Mouse (Mus musculus) limb, embryonic 12.5 days (tissue): ENCODE measurements at regions not wholly inside any gene's neighbourhood (a gene's known extent, or its start where the extent isn't known, plus 50 kb on each side); places are given as distances from the start of the nearest gene placed in this dataset.

Experiments used
- ATAC-seq: fragments of 200-750 bp; cut with Nextera tagmentation; 2 replicates; pipeline ENCODE4 v1.8.0; 2017; ENCODE audit warnings: low read depth, moderate TSS enrichment; ENCODE audit not compliant: insufficient number of reproducible peaks, insufficient read depth, low FRiP score, low TSS enrichment
- H3K27ac ChIP-seq: fragments of 300-500 bp; sonication (generic); 2 replicates; pipeline ENCODE4 v1.5.1; 2016; ENCODE audit warnings: mild to moderate bottlenecking, moderate library complexity
- H3K27me3 ChIP-seq: fragments of 300-500 bp; sonication (generic); 2 replicates; pipeline ENCODE4 v1.6.1; 2016; ENCODE audit warnings: mild to moderate bottlenecking, moderate library complexity
- H3K36me3 ChIP-seq: fragments of 300-500 bp; sonication (generic); 2 replicates; pipeline ENCODE4 v1.6.1; 2016; ENCODE audit warnings: mild to moderate bottlenecking, moderate library complexity
- H3K4me1 ChIP-seq: fragments of 300-500 bp; sonication (generic); replicated peaks from 2 replicates; pipeline ENCODE4 v1.6.1; 2016
- H3K4me2 ChIP-seq: fragments of 300-500 bp; sonication (generic); 2 replicates; pipeline ENCODE4 v1.6.1; 2016; ENCODE audit warnings: mild to moderate bottlenecking, moderate library complexity
- H3K4me3 ChIP-seq: fragments of 300-500 bp; sonication (generic); replicated peaks from 2 replicates; pipeline ENCODE4 v1.5.1; 2016; ENCODE audit warnings: mild to moderate bottlenecking
- H3K9ac ChIP-seq: fragments of 300-500 bp; sonication (generic); replicated peaks from 2 replicates; pipeline ENCODE4 v1.6.1; 2016; ENCODE audit warnings: mild to moderate bottlenecking, moderate library complexity
- H3K9me3 ChIP-seq: fragments of 300-500 bp; sonication (generic); 2 replicates; pipeline ENCODE4 v1.6.1; 2016; ENCODE audit warnings: mild to moderate bottlenecking, moderate library complexity
- WGBS: fragments of 180-500 bp; shearing (Covaris S2); methylation state at CpG from one replicate; pipeline ENCODE4 v1.1.7; 2016; 5-methylcytosine and 5-hydroxymethylcytosine counted together

DNA sequence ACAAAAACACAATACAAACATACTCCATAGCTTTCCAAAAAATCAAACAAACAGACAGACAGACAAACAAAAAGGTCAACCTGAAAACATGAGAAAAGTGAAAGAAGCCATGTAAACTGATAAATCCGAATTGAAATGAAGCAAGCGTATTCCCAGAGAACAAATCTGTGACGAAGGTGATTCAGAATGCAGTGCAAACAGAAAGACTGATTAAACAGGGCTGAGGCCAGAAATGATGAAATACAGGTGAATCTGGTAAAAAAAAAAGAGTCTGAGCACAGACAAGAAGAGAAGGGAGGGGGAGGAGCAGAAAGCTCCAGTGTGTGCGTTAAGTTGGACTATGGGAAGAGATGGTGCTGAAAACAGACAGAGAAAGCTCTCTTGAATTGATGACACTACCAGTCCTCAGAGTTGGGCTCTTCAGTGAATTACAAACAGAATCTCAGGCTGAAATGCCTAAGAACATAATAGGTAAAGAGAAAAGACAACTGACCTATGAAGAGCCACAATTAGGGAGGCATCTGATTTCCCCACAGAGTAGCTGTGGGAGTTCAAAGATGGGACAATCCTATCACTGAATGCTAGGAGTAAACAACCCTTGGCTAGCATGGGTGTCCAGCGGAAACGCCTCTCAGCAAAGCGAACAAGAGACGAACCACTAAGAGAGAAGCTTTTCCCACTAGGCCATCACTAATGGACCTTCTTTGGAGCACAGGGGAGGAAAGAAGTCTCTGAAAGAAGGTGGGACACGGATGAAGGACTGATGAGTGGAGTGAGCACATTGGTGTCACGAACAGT is 140.3 kb upstream of the Runx1 start:
- no peak for ATAC-seq
- Histone ChIP-seq H3K4me3 (no peak overlapping the region), H3K4me1 (no peaks in the 10 kb centered on the region), H3K36me3 (no peaks in the 10 kb centered on the region), H3K4me2 (no peak overlapping the region), H3K27ac (no peak overlapping the region), H3K9me3 (no peaks in the 10 kb centered on the region), H3K9ac (no peak overlapping the region), H3K27me3 (0 out of 2 replicates have a peak, but pooled peaks cover 9% of the 10 kb centered on the region)
- WGBS: 88% methylated on average over 10 of the region's 10 CpGs

DNA sequence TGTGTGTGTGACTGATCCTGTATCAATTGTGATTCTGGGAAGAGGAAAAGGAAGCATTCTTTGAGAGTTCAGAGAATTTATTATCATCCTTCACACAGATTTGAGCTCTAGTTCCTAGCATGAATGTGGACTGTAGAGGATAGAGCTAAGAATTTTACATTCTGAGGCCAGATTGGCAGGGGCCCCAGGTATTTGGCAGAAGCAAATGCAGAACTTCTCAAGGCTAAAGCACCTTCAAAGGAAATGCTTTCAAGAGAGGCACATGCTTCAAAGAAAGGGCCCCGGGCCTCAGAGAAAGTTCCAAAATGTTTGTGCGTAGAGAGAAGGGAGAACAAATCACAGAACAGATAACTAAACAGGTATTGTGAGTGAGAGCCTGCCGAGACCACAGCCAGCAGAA is 139.7 kb upstream of the Runx1 start:
- ATAC-seq: no peak
- WGBS: 86% methylated on average over 3 of the region's 3 CpGs
- no peak overlapping the region for H3K4me3 ChIP-seq
- H3K9me3 ChIP-seq: no peaks in the 10 kb centered on the region
- no peaks in the 10 kb centered on the region for H3K36me3 ChIP-seq
- H3K27ac ChIP-seq: no peak overlapping the region
- 0 out of 2 replicates have a peak, but pooled peaks cover 9% of the 10 kb centered on the region for H3K27me3 ChIP-seq
- H3K4me2 ChIP-seq: no peak overlapping the region
- no peaks in the 10 kb centered on the region for H3K4me1 ChIP-seq
- H3K9ac ChIP-seq: no peak overlapping the region

DNA sequence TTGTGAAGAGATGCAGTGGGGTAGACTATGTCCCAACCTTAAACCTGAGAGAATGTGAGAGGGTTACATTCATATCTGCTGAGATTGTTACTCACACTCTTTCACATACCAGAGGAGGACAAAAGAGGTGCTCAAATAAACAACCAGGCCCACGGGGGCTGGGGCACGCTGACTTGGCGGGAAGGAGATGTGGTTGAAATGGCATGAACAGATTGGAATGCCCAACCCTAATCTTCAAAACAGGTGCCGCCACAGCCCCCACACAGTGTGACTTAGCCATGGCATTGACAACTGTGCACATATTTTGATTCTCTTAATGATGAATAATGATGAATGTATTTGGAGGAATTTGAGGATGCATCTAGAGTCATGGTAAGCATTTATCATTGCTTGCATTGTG is 137.6 kb upstream of the Runx1 start:
- 90% methylated on average over 4 of the region's 4 CpGs for WGBS
- Histone ChIP-seq H3K4me2 (no peak overlapping the region), H3K9ac (no peak overlapping the region), H3K4me3 (no peak overlapping the region), H3K9me3 (no peaks in the 10 kb centered on the region), H3K27ac (no peak overlapping the region), H3K4me1 (no peaks in the 10 kb centered on the region), H3K36me3 (no peaks in the 10 kb centered on the region), H3K27me3 (0 out of 2 replicates have a peak, but pooled peaks cover 9% of the 10 kb centered on the region)
- no peak for ATAC-seq

DNA sequence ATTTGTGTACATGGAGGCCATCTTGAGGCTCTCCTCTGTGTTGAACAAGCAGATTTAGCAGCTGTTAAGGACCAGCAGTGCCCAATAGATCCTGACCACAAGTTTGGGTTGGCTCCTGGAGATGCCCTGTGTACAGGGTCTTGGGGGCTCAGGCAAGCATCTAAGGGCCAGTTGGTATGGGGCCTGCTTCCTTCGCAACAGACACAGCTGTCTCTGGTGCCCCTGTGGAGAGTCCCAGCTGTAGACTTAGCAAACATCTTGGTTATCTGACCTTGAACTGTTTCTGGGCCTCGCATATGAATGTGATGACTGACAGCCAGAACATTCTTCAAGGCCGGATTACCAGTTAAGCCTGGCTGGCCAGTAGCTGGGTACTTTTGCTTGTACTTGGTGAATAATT is 135.4 kb upstream of the Runx1 start:
- Histone ChIP-seq H3K4me1 (no peaks in the 10 kb centered on the region), H3K4me3 (no peak overlapping the region), H3K9ac (no peak overlapping the region), H3K27ac (no peak overlapping the region), H3K36me3 (no peaks in the 10 kb centered on the region), H3K27me3 (no peaks in the 10 kb centered on the region), H3K4me2 (no peak overlapping the region), H3K9me3 (no peaks in the 10 kb centered on the region)
- WGBS: 75% methylated on average over 3 of the region's 3 CpGs
- no peak for ATAC-seq

DNA sequence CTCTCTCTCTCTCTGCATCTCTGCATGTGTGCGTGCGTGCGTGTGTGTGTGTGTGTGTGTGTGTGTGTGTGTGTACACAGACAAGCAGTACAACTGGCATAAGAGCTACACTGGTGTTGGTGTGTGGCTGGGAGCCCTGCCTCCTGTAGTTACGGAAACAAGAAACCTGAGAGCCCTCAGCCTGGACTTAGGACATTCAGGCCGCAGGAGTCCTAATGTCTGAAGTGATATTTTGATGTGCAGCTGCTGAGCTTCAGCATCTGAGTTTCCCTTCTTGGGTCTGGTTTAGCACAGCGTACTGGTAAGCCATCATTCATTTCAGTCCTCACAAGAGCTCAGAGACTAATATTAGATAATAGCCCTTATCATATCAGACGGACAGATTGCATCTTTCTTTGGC is 134.8 kb upstream of the Runx1 start:
- no peaks in the 10 kb centered on the region for H3K9me3 ChIP-seq
- H3K36me3 ChIP-seq: no peaks in the 10 kb centered on the region
- H3K27me3 ChIP-seq: no peaks in the 10 kb centered on the region
- no peak overlapping the region for H3K9ac ChIP-seq
- WGBS: 75% methylated on average over 7 of the region's 7 CpGs
- H3K27ac ChIP-seq: no peak overlapping the region
- no peak overlapping the region for H3K4me2 ChIP-seq
- peaks cover 2% of the 10 kb centered on the region for H3K4me1 ChIP-seq
- no peak for ATAC-seq
- H3K4me3 ChIP-seq: no peak overlapping the region

DNA sequence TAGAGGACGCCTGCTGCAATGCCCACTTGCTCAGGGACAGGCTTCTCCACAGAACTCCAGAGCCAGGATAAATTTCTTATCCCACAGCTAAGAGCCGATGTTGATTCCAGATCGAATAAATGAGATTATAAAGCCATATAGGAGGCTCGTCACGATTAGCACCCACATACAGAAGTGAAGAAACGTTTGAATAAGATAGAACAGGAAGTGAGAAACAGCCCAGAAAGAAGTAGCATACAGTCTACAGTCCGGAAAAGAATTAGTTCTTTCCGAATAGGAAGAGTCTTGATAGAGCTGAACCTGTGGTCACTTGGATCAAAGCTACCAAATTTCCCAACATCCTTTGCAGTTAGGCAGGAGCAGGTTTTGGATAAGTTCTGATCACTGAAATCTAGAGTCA is 133.0 kb upstream of the Runx1 start:
- no peak overlapping the region for H3K27ac ChIP-seq
- H3K4me1 ChIP-seq: peaks cover 20% of the 10 kb centered on the region
- H3K36me3 ChIP-seq: no peaks in the 10 kb centered on the region
- H3K27me3 ChIP-seq: 0 out of 2 replicates have a peak, but pooled peaks cover 4% of the 10 kb centered on the region
- no peak overlapping the region for H3K9ac ChIP-seq
- no peak for ATAC-seq
- no peak overlapping the region for H3K4me3 ChIP-seq
- no peaks in the 10 kb centered on the region for H3K9me3 ChIP-seq
- no peak overlapping the region for H3K4me2 ChIP-seq
- 91% methylated on average over 8 of the region's 8 CpGs for WGBS

DNA sequence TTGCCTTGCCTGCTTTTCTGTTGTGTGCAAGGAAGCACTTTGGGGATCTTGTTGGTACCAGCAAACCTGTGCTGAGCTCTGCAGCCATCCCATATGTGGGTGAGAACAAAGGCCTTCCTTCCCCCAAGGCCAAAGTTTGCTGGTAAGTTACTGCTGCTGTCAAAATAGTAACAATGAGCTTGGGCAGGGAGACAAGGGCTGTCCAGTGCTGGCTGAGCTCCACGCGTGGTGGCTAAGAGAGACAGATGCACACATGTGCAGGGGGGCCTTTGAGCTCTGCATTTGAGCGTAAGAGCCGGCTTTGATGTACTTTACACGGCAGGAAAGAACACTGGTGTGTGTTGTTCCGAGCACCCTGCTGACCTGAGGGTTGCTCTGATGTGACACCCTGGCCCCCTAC is 132.2 kb upstream of the Runx1 start:
- H3K9me3 ChIP-seq: no peaks in the 10 kb centered on the region
- no peak overlapping the region for H3K9ac ChIP-seq
- H3K4me2 ChIP-seq: no peak overlapping the region
- WGBS: 63% methylated on average over 6 of the region's 6 CpGs
- H3K27me3 ChIP-seq: 0 out of 2 replicates have a peak, but pooled peaks cover 4% of the 10 kb centered on the region
- no peak overlapping the region for H3K27ac ChIP-seq
- no peak overlapping the region for H3K4me3 ChIP-seq
- no peaks in the 10 kb centered on the region for H3K36me3 ChIP-seq
- no peak for ATAC-seq
- H3K4me1 ChIP-seq: peaks cover 28% of the 10 kb centered on the region

DNA sequence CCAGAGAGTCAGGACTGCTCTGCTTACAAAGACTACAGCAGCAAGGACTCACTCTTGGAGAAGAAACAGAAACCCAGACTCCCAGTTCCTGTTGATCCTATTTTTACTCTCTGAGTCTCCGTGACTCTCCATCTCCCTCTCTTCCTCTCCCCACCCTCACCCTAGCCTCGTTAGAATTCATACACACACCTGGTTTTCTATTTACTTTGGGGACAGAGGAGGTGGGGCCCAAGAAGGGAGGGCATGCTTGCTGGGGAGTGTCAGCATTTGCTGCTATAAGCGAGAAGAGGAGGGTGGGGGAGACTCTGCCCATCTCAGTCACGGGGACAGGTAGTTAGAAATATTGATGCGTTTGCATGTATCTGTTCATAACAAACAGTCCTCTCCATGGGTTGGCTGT is 129.6 kb upstream of the Runx1 start:
- Histone ChIP-seq H3K4me3 (no peak overlapping the region), H3K36me3 (no peaks in the 10 kb centered on the region), H3K9ac (no peak overlapping the region), H3K9me3 (no peaks in the 10 kb centered on the region), H3K4me1 (peaks cover 41% of the 10 kb centered on the region), H3K4me2 (no peak overlapping the region), H3K27ac (0 out of 2 replicates have a peak overlapping the region, but pooled peaks have one; percentile 81), H3K27me3 (0 out of 2 replicates have a peak, but pooled peaks cover 4% of the 10 kb centered on the region)
- no peak for ATAC-seq
- WGBS: 36% methylated on average over 5 of the region's 5 CpGs

DNA sequence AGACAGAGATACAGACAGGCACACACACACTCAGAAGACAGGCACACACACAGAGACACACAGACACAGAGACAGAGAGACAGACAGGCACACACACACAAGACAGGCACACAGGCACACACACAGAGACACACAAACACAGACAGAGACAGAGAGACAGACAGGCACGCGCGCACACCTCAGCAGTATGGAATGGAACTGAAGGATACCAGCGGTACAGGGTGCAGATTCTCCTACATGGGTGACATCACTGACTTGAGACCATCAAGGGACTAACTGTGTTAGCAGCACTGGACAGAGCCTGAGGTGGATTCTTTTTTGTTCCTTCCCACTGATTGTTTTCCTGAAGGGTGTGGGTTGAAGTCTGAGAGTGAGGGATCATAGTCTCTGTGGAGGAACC is 129.1 kb upstream of the Runx1 start:
- ATAC-seq: no peak
- peaks cover 41% of the 10 kb centered on the region for H3K4me1 ChIP-seq
- H3K36me3 ChIP-seq: no peaks in the 10 kb centered on the region
- no peak overlapping the region for H3K4me3 ChIP-seq
- 0 out of 2 replicates have a peak overlapping the region, but pooled peaks have one; percentile 81 for H3K27ac ChIP-seq
- 0 out of 2 replicates have a peak, but pooled peaks cover 4% of the 10 kb centered on the region for H3K27me3 ChIP-seq
- 92% methylated on average over 4 of the region's 4 CpGs for WGBS
- no peak overlapping the region for H3K9ac ChIP-seq
- H3K4me2 ChIP-seq: no peak overlapping the region
- H3K9me3 ChIP-seq: no peaks in the 10 kb centered on the region

DNA sequence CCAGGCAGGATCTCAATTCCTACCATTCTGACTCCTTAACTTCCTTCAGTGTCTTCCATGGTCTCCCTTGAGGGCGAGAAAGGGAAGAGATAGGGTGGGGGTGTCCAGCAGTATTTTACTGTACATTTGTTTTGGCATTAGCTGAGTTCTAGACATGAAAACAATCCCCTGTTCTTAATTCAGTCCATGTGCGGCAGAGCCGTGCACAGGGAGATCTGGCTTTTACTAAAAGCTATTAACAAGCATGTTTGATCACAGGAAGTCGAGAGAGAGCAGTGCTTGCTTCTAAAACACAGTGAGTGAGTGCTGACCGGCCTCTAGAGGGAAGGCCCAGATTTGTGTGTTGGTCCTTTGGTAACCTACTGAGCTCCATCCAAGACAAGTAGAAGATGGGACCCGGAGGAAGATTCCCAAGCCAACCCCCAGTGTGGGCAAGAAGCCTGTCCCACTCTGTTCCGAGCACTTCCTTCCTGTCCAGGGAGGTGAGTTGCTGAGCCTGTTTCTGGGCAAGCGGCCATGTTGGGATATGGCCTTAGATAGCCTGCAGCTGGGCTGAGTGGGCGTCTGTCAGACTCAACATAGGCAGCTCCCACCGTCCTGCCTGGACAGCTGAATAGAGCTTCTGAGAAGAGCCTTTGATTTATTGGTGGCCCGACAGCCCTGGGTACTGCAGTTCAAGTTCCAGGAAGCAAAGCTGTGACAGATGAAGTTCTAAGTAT is 128.1 kb upstream of the Runx1 start:
- no peaks in the 10 kb centered on the region for H3K36me3 ChIP-seq
- H3K4me3 ChIP-seq: no peak overlapping the region
- peaks cover 41% of the 10 kb centered on the region for H3K4me1 ChIP-seq
- 0 out of 2 replicates have a peak, but pooled peaks cover 4% of the 10 kb centered on the region for H3K27me3 ChIP-seq
- WGBS: 29% methylated on average over 11 of the region's 11 CpGs
- peak overlapping the region; percentile 81 for H3K27ac ChIP-seq
- no peak overlapping the region for H3K4me2 ChIP-seq
- no peak overlapping the region for H3K9ac ChIP-seq
- H3K9me3 ChIP-seq: no peaks in the 10 kb centered on the region
- ATAC-seq: 0 out of 2 replicates have a peak, but pooled peaks have one; percentile 52

DNA sequence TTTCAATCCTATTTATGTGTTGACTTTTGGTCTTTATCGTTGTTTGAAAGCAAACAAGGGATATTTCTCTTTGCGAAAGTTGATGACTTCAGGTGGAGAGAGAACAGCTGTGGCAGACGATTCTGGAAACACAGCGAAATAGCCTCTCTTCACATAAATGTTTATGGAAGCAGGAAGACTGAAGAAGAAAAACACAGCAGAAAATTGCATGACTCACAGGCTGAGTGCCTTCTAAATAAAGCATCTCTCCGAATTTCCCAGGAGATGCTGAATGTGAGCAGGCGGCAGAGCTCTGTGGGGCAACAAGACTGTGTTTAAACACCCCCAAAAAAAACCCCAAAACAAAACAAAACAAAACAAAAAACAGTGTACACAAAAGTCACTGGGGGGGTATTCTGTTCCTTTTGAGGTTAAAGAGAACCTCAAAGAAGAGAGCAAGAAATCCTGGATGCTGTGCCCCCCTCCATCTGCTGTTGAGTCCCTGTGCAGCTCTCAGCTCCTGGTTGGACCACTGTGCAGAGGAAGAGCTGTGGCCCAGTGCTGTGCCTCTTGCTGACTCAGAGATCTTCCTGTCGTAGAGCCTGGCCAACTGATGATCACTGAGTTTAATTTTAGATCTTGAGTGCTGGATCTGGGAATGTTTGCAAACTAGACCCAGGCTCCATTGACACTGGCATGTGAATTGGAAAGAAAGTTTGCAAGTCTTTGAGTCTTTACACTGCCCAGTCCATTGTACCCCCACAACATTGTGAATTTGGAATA is 126.6 kb upstream of the Runx1 start:
- no peak overlapping the region for H3K4me3 ChIP-seq
- peaks cover 41% of the 10 kb centered on the region for H3K4me1 ChIP-seq
- H3K27ac ChIP-seq: 0 out of 2 replicates have a peak overlapping the region, but pooled peaks have one; percentile 5
- no peaks in the 10 kb centered on the region for H3K9me3 ChIP-seq
- WGBS: 61% methylated on average over 7 of the region's 7 CpGs
- no peak overlapping the region for H3K4me2 ChIP-seq
- 0 out of 2 replicates have a peak, but pooled peaks cover 4% of the 10 kb centered on the region for H3K27me3 ChIP-seq
- ATAC-seq: no peak
- no peak overlapping the region for H3K9ac ChIP-seq
- H3K36me3 ChIP-seq: no peaks in the 10 kb centered on the region
